Mouse (Mus musculus) activated CD4-positive, CD25-positive, alpha-beta regulatory T cell, adult 4 months (primary cell): Measurements from ENCODE around the gene Adgrl2. TPM values are rescaled to one million over a fixed set of nuclear protein-coding genes. Genes with fewer than 3 reads are reported as not detected.

Experiments
- ATAC-seq: one replicate; pipeline ENCODE4 v1.8.0; 2017
- polyA plus RNA-seq, 2 experiments: library from polyadenylated mRNA; unstranded; fragments of 100-300 nt; shearing (Covaris generic); gene quantifications; one replicate each; pipeline ENCODE4 v1.2.1; 2017

Adgrl2 gene
- polyA plus RNA-seq = under 1 TPM in 1 of 2 experiments, not detected in 1; 0.17 TPM

GRCm38 (mm10) chr3:148990531-148991003, at the start of gene Adgrl2:
TSS of gene Adgrl2 (minus strand) at chr3:148990555.
- no peak for ATAC-seq

GRCm38 (mm10) chr3:149038771-149039170, 48.4 kb upstream of the Adgrl2 start:
- ATAC-seq = no peak

- ATAC-seq = no peak
These were observed 29.6 kb upstream of the Adgrl2 start for GRCm38 (mm10) chr3:149019925-149020324.

GRCm38 (mm10) chr3:149009311-149009710, 19.0 kb upstream of the Adgrl2 start:
- ATAC-seq = no peak

GRCm38 (mm10) chr3:149008634-149009023, 18.3 kb upstream of the Adgrl2 start:
- ATAC-seq = no peak

GRCm38 (mm10) chr3:149007860-149008633, 17.7 kb upstream of the Adgrl2 start:
- no peak for ATAC-seq

GRCm38 (mm10) chr3:149001364-149001763, 11.0 kb upstream of the Adgrl2 start:
- no peak for ATAC-seq

GRCm38 (mm10) chr3:148998661-148999060, 8.3 kb upstream of the Adgrl2 start:
- no peak for ATAC-seq

GRCm38 (mm10) chr3:148991056-148991455, 701 bp upstream of the Adgrl2 start:
- no peak for ATAC-seq

GRCm38 (mm10) chr3:148989818-148990530, 381 bp downstream of the Adgrl2 start:
- no peak for ATAC-seq

- ATAC-seq = no peak
These were observed 1.1 kb downstream of the Adgrl2 start for GRCm38 (mm10) chr3:148988996-148989817.

GRCm38 (mm10) chr3:148988293-148988995, 1.9 kb downstream of the Adgrl2 start:
- ATAC-seq = no peak

- no peak for ATAC-seq
These were observed 2.6 kb downstream of the Adgrl2 start for GRCm38 (mm10) chr3:148987591-148988292.

- no peak for ATAC-seq
These were observed 3.3 kb downstream of the Adgrl2 start for GRCm38 (mm10) chr3:148986894-148987590.

- ATAC-seq = no peak
These were observed 4.0 kb downstream of the Adgrl2 start for GRCm38 (mm10) chr3:148986296-148986893.

- no peak for ATAC-seq
These were observed 6.0 kb downstream of the Adgrl2 start for GRCm38 (mm10) chr3:148984326-148984725.

- no peak for ATAC-seq
These were observed 8.0 kb downstream of the Adgrl2 start for GRCm38 (mm10) chr3:148982370-148982769.

GRCm38 (mm10) chr3:148981776-148982175, 8.6 kb downstream of the Adgrl2 start:
- no peak for ATAC-seq

GRCm38 (mm10) chr3:148978541-148978940, 11.8 kb downstream of the Adgrl2 start:
- ATAC-seq = no peak

GRCm38 (mm10) chr3:148977838-148978237, 12.5 kb downstream of the Adgrl2 start:
- ATAC-seq = no peak
